Mouse (Mus musculus) retina, postnatal 1 day (tissue): Measurements from ENCODE around the gene Bcl6.

ENCODE experiments used
- DNase-seq: peaks from one replicate; pipeline ENCODE4 v3.0.0-alpha.2; 2012

Bcl6 gene

DNA sequence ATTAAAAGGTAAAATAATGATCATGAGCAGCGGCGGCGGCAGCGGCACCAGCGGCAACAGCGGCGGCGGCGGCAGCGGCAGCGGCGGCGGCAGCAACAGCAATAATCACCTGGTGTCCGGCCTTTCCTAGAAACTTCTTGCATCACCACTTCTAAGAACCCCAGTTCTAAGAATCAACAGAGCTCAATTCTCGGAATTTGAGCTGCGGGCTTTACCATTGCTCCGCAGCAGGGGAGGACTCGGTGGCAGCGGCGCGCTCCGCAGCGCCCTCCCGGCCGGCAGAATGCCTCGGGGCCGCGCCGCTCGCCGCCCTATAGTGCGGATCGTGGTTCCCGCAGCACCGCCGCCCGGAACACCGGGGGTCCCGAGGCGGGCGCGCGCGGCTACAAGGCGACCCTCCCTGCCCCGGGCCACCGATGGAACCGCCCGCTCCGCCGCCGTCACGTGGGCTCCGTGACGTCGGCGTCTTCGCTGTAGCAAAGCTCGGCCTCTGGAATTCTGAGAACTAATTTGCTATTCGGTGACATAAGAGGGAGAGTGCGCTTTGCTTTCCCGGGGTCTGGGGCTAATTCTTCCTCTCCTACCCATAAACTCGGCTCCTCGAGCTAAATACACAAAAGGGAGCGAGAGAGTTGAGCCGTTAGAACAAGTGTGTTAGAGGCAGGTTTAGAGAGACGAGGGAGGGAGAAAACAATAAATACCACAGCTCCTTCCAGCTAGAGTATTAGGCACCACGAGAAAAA, at the start of gene Bcl6, which contains the start of gene Gm37419:
Gene Bcl6 (minus strand): TSS at position 387 of the 743 bp plus-strand sequence.
Gene Gm37419 (plus strand): TSS at position 17 of the 743 bp plus-strand sequence.
- peak; percentile 94 for DNase-seq

DNA sequence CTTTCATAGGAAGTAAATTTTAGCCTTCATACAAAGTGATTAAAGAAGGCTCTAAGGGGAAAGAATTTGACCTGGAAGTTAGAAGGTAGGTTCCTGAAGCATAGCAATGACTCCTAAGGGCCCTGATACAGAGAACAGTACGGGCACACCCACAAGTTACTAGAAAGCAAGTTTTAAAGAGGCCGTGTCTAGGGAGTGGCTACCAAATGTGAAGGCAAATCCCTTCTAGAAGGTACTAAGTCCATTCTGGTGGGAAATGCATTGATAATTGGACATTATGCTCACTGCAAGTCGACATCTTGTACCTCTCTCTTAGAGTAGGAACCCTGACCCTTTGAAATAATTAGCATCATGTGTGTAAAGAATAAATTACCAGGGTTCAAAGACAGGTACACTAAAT, 47.7 kb upstream of the Bcl6 start:
- DNase-seq, result no peak

DNA sequence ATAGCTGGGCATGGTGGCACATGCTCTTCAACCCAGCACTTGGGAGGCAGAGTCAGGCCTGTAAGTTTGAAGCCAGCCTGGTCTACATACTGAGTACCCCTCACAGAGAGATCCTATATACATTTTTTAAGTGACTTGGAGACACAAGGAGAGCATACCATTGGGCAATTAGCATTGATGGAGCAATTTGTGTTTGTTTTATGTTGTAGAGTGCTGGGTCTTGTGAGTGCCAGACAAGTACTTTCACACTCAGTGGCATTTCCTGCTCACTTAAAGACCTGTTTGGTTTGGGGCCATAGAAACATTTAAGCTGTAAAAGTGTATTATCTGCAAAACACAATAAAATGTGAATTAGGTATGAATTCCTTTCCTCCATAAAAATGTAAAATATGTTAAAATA, 47.1 kb upstream of the Bcl6 start:
- no peak for DNase-seq

DNA sequence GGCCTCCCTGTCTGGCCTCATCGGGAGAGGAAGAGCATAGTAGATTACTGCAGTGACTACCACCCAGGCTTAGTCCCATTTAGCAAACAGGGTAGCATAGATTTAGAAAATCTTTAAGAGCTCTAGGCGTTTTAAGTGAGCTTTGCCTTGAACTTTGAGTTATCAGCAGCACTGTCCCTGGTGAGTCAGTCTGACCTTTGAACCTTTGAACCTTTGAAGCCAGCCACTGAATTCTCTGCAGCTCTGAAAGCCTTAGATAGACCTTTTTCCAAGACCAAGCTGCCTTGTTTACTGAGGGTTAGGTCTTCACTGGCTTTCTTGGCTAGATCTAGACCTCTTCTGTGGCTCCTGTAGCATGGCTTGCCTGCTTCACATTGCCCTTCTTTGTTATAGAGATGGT, 45.8 kb upstream of the Bcl6 start:
- no peak for DNase-seq

DNA sequence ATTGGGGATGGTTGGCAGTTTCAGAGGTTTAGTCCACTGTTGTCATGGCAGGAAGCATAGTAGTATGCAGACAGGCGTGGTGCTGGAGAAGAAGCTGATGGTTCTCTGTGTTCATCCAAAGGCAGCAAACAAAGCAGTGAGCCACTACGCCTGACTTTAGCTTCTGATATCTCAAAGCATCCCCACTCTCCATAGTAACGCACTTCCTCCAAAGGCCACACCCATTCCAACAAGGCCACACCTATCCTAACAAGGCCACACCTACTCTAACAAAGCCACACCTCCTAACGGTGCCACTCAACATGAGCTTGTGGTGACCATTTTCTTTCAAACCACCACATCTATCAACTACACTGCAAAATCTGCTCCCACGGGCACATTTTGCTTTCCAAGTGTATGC, 44.6 kb upstream of the Bcl6 start:
- no peak for DNase-seq

DNA sequence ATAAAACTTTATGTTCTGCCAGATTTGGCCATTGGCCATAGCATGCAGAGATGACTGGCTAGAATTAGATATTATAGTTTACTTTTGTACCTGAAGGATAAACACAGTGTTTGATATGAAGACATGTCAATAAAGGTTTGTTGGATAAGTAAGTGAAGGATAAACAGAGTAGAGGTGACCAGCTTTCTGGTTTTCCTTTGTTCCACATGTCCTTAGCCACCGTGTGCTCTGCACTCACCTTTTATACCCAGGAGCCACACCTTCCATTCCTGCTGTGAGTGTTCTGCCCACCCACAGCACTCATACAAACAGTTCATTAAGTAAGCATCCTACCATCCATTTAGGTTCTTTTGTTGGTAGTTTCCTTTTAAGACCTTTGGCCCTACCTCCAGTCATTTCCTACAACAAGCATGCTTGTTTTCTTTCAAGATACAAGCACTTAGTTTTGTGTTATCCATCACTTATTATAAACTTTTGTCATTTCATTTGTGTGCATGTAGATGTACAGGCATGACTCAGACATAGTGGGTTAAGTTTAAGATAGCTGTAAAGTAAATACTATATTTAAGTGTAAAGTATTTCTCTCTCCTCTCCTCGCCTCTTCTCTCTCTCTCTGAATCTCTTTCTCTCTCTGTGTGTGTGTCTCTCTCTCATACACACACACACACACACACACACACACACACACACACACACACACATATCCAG, 41.5 kb upstream of the Bcl6 start:
- no peak for DNase-seq

DNA sequence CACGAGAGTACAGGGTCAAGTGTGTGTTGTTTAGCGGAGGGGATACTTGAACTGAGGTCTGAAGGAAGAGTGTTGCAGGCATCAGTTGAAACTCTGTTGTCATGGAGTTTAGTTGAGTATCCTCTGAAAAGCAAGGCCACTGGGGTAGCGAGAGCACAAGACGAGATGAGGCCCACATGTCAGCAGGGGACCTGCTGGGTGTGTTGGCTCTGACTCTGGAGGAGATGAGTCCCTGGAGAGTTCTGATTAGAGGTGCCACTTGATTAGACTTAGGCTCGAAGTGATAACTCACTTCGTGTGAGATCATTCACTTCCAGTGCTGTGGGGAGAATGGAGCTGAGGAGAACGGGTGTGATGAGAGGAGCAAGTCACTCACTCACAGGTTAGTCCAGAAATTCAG, 36.8 kb upstream of the Bcl6 start:
- DNase-seq, result no peak

DNA sequence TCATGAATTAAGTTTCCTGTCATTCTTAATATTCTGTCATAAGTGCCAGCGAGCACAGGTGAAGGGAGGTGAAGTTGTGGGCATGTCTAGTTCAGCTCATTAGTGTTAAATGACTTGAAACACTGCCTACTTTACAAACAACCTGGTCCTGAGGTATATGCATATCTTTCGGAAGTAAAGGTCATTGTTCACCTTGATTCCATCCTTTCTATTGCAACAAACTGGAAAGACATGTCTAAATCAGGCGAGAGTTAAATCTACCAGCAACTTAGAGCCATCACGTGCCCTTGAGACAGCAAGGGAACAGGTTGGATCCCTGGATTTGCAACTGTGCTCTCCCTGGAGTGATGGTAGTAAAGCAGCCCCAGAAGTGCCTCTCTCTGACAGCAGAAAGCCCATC, 34.0 kb upstream of the Bcl6 start:
- DNase-seq, result no peak

DNA sequence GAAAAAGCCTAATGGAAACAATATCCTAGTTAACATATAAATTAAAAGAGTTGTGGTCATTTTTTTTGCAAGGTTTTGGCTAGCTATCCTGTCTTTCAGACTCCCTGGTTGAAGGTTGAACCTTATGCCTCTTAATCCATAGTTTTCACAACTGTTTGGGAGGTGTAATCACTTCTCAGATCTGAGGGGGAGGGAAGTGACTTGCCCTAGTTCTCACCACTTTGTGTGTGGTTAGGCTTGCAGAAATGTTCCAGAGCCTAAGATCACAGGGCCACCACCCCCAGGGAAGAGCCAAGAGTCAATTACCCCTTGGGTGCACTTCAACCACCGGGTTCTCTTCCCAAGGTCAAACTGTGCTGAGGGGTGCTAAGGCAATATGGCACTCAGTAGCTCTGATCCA, 33.1 kb upstream of the Bcl6 start:
- DNase-seq, result no peak

DNA sequence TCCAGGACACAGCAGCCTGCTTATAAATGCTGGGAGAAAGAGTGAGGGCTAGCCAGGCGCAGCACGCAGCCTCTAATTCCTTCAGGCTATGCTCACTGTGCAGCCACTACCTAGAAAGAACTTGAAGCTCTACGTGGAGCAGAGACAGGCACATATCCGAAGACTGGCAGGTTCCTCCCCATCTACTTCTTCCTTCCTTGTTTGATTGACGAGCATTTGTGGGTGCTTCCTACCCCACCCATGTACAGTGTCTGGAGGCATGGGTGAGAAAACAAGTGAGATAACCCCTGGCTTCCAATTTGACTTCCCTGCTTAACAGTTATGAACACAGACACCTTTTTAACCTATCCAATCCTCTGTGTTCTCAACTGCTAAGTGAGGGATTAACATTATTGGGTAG, 28.1 kb upstream of the Bcl6 start:
- no peak for DNase-seq

DNA sequence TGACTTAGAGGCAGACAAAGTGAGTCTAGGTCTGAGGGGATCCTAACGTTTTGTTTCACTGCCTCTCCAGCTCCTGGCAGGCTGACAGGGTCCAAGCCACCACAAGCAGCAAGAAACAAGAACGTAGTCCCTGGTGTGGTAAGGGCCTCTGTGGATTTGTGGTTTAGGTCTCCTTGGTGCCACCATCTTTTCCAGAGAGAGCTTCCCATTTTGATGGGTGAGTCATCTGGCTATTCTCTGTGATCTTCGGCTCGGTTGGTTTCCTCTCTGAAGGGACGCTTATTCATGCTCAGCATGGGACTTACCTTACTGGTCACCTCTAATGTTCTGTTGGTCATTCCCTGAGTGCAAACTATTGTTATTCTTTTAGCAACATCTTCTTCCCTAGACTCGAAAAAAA, 27.6 kb upstream of the Bcl6 start:
- no peak for DNase-seq

DNA sequence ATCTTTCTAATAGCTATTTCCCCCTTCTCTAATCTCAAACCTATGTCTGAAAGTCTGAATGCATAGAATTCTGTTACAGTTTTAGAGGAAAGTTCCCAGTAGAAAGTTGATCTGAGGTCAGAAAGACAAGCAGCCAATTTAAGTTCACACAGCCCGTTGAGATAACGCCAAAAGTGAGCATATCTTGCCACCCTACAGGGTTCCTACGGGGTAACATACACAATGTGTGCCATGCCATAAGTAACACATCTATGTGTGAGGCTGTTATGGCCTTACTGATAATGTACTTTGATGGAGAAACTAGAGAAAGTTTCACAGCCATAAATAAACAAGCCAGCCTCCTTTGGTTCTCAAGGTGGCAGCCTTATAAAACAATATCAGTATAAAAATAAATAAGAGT, 25.7 kb upstream of the Bcl6 start:
- no peak for DNase-seq

DNA sequence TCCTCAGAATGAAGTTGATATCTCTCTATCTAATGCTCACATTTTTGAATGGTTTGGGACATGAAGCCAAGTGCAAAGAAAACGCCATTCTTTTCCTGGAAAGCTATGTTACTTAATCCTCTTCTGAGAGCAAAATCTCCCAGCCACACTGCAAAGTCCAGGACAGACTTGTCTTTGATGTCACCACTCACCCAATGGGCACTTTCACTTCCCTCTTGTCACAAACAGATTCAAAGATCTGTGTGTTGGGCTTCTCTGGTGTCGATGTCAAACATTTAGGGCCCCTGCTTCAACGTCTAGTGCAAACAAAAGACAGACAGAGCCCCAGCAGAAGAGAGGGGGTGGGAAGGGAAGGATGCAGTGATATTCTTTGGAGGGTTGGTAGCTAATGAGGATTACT, 23.4 kb upstream of the Bcl6 start:
- no peak for DNase-seq

DNA sequence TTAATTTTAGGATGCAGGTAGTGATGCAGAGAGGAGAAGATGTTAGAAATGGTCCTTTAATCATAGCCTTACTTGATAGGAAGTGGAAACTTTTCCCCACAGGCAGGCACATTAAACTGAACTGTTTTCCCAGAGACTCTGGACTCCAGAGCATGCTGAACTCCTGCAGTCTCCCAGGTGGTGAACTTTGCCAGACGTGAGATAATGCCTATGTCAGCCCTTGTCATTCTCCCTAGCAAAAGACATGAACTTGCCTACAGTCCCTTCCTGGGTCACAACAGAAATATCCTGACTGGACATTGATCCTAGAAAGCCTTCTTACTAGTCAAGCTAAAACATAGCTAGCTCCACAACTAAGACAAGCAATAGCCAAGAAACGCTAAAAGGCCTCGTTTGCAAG, 22.7 kb upstream of the Bcl6 start:
- no peak for DNase-seq

DNA sequence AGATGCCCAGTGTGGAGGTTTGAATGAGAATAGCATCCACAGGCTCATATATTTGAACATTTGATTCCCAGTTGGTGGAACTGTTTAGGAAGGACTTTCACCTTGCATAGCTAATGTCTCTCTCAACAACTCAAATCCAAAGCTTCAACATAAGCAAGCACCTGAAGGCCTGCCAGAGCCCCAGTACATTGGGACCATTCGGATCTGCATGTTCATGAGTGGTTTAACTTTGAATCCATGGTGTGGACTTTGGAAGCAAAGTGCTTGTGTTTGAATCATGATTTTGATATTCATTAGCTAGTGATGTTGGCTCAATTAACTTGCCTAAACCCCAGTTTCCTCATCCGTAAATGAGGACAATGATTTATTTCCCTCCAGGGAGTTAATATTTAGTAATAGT, 21.2 kb upstream of the Bcl6 start:
- no peak for DNase-seq

DNA sequence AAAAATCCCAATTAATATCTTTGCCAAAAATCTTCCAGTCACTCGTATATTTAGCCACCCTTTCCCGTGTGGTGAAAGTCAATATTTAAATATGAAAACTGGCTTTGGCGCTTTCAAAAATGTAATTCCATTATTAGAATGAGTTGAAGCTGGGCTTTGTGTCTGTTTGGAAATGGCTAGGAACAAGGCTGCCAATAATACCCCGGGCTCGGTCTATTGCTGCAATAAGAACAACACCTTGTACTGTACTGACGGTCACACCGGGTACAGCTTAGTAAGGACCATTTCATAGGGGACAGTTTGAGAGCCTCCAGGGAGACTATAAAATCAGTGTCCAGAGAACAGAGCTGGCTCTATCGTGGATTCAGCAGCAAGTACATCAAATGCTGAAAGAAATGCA, 17.3 kb upstream of the Bcl6 start:
- DNase-seq, result no peak

DNA sequence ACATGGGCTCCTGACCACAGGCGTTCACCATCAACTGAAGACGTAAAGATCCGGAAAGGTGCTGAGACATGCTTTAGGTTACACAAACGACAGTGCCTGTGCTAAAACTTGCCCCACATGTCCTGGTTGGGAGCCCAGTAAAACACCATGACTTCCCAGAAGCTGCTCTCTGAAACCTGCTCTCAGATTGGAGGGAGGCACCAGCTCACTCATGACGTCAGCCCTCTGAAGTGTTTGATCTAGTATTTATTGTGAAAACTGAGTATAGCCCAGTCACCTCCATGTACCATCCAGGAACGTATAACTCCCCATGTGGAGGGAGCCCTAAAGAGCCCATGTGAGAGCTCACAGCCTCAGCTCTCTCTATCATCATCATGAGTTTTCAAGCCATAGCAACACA, 9.3 kb upstream of the Bcl6 start:
- no peak for DNase-seq

DNA sequence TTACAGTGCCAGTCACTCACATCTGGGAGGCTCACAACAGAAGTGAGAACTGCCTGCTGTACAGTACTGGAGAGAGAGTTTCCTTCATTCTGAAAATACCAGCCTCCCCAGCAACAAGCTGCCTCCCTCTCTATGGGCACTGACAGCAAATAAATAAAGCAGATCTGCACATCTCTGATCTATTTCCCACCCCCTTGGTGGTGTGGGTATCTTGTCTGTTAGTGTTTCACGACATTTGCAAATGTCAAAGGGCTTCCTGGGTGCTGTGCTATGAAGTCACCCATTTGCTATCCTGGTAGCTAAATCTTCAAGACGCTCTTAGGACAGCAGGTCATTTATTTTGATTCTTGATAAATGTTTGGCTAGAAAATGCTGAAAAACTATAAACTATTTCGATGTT, 8.6 kb upstream of the Bcl6 start:
- DNase-seq, result no peak

DNA sequence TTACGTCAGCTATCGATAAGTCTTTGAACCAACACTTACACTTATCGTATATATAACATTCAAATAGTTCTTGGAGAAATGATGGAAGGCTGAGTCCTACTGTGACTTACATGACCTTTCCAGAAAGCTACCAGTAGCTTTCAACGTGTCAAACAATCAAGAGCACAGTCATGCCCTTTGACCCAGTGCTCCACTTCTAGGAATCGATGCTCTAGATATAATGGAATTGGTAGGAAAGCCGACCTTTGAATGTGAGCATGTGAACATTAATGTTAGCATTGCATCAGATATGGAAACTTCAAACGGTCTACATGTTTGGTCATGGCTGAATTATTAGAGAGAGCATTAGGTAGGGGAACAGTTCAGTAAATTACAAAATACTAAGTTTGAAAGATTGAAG, 7.7 kb upstream of the Bcl6 start:
- no peak for DNase-seq

DNA sequence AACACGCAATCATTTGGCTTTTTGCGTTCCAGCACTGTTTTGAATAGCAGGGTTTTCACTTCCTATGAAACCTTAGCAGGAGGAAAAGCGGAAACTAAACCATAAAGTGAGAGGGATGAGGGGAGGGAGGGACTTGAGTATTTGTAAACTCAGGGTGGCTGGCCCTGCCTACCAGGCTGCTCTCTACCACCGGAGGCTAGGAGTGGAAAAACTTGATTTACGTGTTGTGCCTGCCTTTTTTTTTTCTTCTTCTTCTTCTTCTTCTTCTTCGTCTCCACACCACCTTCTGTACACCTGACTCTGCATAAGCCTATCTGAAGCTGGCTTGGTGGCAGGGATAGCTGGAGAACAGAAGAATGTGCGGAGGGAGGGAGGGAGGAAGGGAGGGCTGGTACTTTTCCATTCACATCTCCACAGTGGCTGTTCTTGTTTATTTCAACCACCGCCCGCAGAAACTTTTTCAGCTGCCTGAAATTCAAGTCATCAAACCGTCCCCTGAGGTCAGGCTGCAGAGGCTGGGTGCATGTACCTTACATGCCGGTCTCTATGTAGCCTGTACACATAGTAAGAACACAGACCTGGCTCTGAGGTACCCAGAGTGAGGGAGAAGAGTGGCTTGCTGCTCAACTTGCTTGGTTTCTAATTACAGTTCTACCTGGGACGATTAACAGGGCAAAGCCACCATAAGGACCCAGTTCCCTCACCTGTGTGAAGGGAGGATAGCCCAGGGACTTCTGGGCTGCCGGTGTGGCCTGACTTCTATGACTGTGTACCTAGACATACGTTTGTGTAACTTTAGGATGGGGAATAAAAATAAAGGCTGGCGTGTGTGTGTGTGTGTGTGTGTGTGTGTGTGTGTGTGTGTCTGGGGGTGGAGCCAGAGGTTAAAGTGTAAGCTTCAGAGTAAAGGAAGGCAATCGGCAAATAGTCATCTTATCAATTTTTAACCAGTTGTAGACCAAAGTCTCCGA, 5.0 kb upstream of the Bcl6 start:
- no peak for DNase-seq

DNA sequence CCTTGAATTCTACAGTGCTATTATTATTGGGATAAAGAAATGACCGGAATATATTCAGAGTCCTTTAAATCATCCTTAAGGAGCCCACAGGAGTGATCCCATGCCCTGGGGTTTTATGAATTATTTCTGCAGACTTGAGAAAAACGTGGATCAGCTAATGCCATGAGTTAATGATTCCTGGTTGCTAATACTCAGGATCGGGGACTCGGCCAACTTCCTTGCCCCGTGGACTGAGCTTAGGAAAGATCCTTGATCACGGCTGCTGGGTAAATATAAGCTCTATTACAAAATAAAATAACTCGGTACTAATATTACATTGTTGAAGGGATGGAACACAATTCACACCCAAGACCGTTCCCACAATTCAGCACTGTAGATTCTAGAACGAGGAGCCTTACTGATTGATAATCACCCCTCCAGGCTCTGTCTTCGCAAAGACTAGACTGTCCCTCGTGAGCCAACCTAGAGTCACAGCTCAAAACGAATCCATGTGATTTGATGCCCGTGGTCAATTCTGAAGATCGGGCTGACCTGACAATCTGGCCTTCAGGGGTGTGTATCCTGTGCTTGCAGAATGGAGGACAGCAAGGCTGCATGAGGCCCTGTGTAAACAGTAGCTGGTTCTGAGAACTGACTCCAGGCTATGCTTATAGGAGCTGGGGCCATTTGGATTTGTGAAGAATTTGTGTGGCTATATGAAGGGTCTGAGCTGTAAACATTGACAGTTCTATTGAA, 3.4 kb upstream of the Bcl6 start:
- no peak for DNase-seq

DNA sequence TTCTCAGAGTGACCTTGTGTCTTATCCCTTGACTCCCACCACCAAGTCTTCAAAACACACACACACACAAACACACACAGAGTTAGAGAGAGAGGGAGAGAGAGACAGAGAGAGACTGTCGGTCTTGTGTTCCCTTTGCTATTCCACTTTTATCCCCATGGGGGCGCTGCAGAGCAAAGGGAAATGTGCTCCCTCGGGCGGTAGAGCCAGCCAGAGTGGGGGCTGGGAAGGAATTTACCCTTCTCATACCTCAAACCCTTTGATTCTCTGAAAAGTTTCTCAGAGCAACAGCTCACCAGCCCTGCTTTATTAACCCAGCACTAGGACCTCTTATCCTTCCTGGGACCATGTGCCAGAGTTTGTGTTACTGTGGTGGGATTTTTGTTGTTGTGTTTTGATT, 2.5 kb upstream of the Bcl6 start:
- peak; percentile 83 for DNase-seq
